Mouse (Mus musculus) left cerebral cortex, postnatal 25 days (tissue): ENCODE data around the gene Dpagt1. TPM values are rescaled to one million over a fixed set of nuclear protein-coding genes. Genes with fewer than 3 reads are reported as not detected.
"Not testable (repeated sequence)": the region's sequence is repeated elsewhere in the genome, so short reads cannot be mapped to it uniquely, and the experiment has no call there.

Source experiments
- DNase-seq, 2 experiments: peaks; one replicate each; pipeline ENCODE4 v3.0.0; 2022; ENCODE audit warnings: low spot score in 2 of 2, mixed read lengths in 1 of 2
- intact Hi-C: fragments of 180-260 bp; cut with DNase I; formaldehyde crosslinking; loops from one replicate; pipeline ENCODE4 v1.15.1; 2025
- total RNA-seq, 2 experiments: library from RNA; stranded (reverse); gene quantifications; 2 replicates each; pipeline ENCODE4 v1.2.3; 2021

The Dpagt1 gene
- total RNA-seq, 2 experiments from 2014 or later: 12.5 to 13.8 TPM

- intact Hi-C loops: no loop called here
- no peak for DNase-seq
Measured at GRCm38 (mm10) chr9:44336093-44336406, 10.2 kb downstream of the Dpagt1 start.

- DNase-seq, intact Hi-C loops: not testable (repeated sequence)
Measured at GRCm38 (mm10) chr9:44336513-44336912, 10.7 kb downstream of the Dpagt1 start.

- intact Hi-C loops: no loop called here
- no peak for DNase-seq
Measured at GRCm38 (mm10) chr9:44336964-44337363, 11.1 kb downstream of the Dpagt1 start.

- DNase-seq: no peak
- intact Hi-C loops: no loop called here
Measured at GRCm38 (mm10) chr9:44337436-44338169, 11.8 kb downstream of the Dpagt1 start.

GRCm38 (mm10) chr9:44338574-44338973, 12.8 kb downstream of the Dpagt1 start:
- DNase-seq: no peak
- intact Hi-C loops: no loop called here

- no peak for DNase-seq
- intact Hi-C loops: no loop called here
Measured at GRCm38 (mm10) chr9:44341487-44341886, 15.7 kb downstream of the Dpagt1 start.

- intact Hi-C loops: no loop called here
- no peak for DNase-seq
Measured at GRCm38 (mm10) chr9:44342173-44342572, 16.4 kb downstream of the Dpagt1 start.

GRCm38 (mm10) chr9:44342605-44343004, 16.8 kb downstream of the Dpagt1 start:
- no peak for DNase-seq
- intact Hi-C loops: no loop called here

GRCm38 (mm10) chr9:44343290-44343689, 17.5 kb downstream of the Dpagt1 start:
- intact Hi-C loops: no loop called here
- no peak for DNase-seq

- intact Hi-C loops: no loop called here
- DNase-seq: peak; percentile 92 to 94
Measured at GRCm38 (mm10) chr9:44343781-44344421, 18.1 kb downstream of the Dpagt1 start, which contains the start of gene Hmbs. Gene Hmbs, minus strand, starts transcription at chr9:44344228.

- DNase-seq: peak in 1 of 2 experiments; percentile 50
- intact Hi-C loops: no loop called here
Measured at GRCm38 (mm10) chr9:44345570-44346433, 20.0 kb downstream of the Dpagt1 start.

- DNase-seq: no peak
- intact Hi-C loops: no loop called here
Measured at GRCm38 (mm10) chr9:44347166-44347565, 21.3 kb downstream of the Dpagt1 start.

GRCm38 (mm10) chr9:44347621-44348020, 21.8 kb downstream of the Dpagt1 start:
- DNase-seq: no peak
- intact Hi-C loops: no loop called here

GRCm38 (mm10) chr9:44348546-44348945, 22.7 kb downstream of the Dpagt1 start:
- intact Hi-C loops: no loop called here
- DNase-seq: no peak

- DNase-seq: no peak
- intact Hi-C loops: no loop called here
Measured at GRCm38 (mm10) chr9:44351396-44351795, 25.6 kb downstream of the Dpagt1 start.

GRCm38 (mm10) chr9:44352337-44352736, 26.5 kb downstream of the Dpagt1 start:
- intact Hi-C loops: no loop called here
- DNase-seq: no peak

- intact Hi-C loops: no loop called here
- no peak for DNase-seq
Measured at GRCm38 (mm10) chr9:44353142-44353541, 27.3 kb downstream of the Dpagt1 start.

- intact Hi-C loops: no loop called here
- DNase-seq: no peak
Measured at GRCm38 (mm10) chr9:44357207-44357606, 31.4 kb downstream of the Dpagt1 start.

GRCm38 (mm10) chr9:44361190-44361917, 35.5 kb downstream of the Dpagt1 start, which contains the start of gene Vps11:
Gene Vps11, minus strand, starts transcription at chr9:44361670.
- DNase-seq: peak; percentile 91 to 96
- intact Hi-C loops: no loop called here

GRCm38 (mm10) chr9:44361931-44362330, 36.1 kb downstream of the Dpagt1 start:
- intact Hi-C loops, DNase-seq: not testable (repeated sequence)
